Mouse (Mus musculus) c-Kit-positive CD71-positive TER-119-negative erythroid progenitor cells, embryonic 14.5 days (primary cell): ENCODE results near the gene Gemin5.
"Not testable (repeated sequence)": the region's sequence is repeated elsewhere in the genome, so short reads cannot be mapped to it uniquely, and the experiment has no call there.

ENCODE experiments used
- DNase-seq: peaks from one replicate; pipeline ENCODE4 v3.0.0-alpha.2; 2013; ENCODE audit warnings: low read depth

Gene Gemin5

GRCm38 (mm10) chr11:58107664-58108337 is 60.5 kb downstream of the Gemin5 start:
- no peak for DNase-seq

- no peak for DNase-seq
Measured at GRCm38 (mm10) chr11:58107009-58107408, 61.3 kb downstream of the Gemin5 start.

GRCm38 (mm10) chr11:58104351-58104791 is 64.0 kb downstream of the Gemin5 start:
- DNase-seq = no peak

- peak; percentile 98 for DNase-seq
Measured at GRCm38 (mm10) chr11:58103697-58104306, 64.5 kb downstream of the Gemin5 start, which contains the start of gene Cnot8. Gene Cnot8 (plus strand): TSS chr11:58104153.

GRCm38 (mm10) chr11:58103344-58103653 is 65.0 kb downstream of the Gemin5 start:
- DNase-seq = no peak

GRCm38 (mm10) chr11:58102581-58103343 is 65.6 kb downstream of the Gemin5 start:
- no peak for DNase-seq

- no peak for DNase-seq
Measured at GRCm38 (mm10) chr11:58102146-58102545, 66.2 kb downstream of the Gemin5 start.

GRCm38 (mm10) chr11:58101194-58101720 is 67.1 kb downstream of the Gemin5 start:
- no peak for DNase-seq

GRCm38 (mm10) chr11:58100006-58100405 is 68.3 kb downstream of the Gemin5 start:
- no peak for DNase-seq

GRCm38 (mm10) chr11:58098366-58098720 is 70.0 kb downstream of the Gemin5 start:
- not testable (repeated sequence) for DNase-seq

- DNase-seq = no peak
Measured at GRCm38 (mm10) chr11:58097621-58098365, 70.5 kb downstream of the Gemin5 start.

GRCm38 (mm10) chr11:58096821-58097620 is 71.3 kb downstream of the Gemin5 start:
- no peak for DNase-seq

GRCm38 (mm10) chr11:58096160-58096559 is 72.2 kb downstream of the Gemin5 start:
- no peak for DNase-seq

GRCm38 (mm10) chr11:58095561-58095960 is 72.8 kb downstream of the Gemin5 start:
- DNase-seq = no peak

- DNase-seq = no peak
Measured at GRCm38 (mm10) chr11:58094766-58095165, 73.6 kb downstream of the Gemin5 start.

GRCm38 (mm10) chr11:58093021-58093528 is 75.3 kb downstream of the Gemin5 start, which contains the start of gene Gm12248:
Gene Gm12248 (minus strand): TSS chr11:58093134.
- no peak for DNase-seq

GRCm38 (mm10) chr11:58092541-58092940 is 75.8 kb downstream of the Gemin5 start:
- no peak for DNase-seq

GRCm38 (mm10) chr11:58081716-58082115 is 86.6 kb downstream of the Gemin5 start:
- DNase-seq = no peak

GRCm38 (mm10) chr11:58077270-58077669 is 91.1 kb downstream of the Gemin5 start:
- no peak for DNase-seq

GRCm38 (mm10) chr11:58072978-58073377 is 95.4 kb downstream of the Gemin5 start:
- DNase-seq = no peak
